Mouse (Mus musculus) olfactory bulb, adult 2 months (tissue): ENCODE results near the gene F5.

ENCODE experiments used
- CTCF ChIP-seq: fragments of 200-500 bp; IDR thresholded peaks from 2 replicates; pipeline ENCODE4 v1.5.1; 2012; ENCODE audit warnings: low read depth, mild to moderate bottlenecking, low read length, moderate library complexity; ENCODE audit not compliant: insufficient read depth
- POLR2A ChIP-seq: fragments of 200-500 bp; IDR thresholded peaks from 2 replicates; pipeline ENCODE4 v1.6.1; 2012; ENCODE audit warnings: mild to moderate bottlenecking, low read depth, low read length, moderate library complexity; ENCODE audit not compliant: insufficient read depth

DNA sequence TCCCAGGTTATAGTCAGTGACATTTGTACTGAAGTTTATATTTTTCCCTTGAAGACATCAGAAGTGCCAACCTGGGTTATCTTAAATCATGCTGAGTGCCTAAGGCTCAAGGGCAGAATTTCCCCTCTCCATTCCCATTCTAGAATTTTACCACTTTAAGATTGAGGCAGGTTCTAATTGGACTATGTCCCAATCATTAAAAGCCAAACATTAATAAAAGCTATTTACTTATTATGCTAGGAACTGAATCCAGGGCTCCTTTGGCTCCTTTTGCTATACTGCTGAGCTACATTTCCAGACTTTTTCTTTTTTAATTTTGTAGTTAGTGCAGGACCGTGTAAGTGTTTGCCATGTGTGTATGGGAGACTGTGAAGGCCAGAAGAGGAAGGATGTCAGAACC, 99.8 kb downstream of the F5 start:
- TF ChIP-seq POLR2A (no peak), CTCF (no peak)
